Mouse (Mus musculus) stomach, embryonic 16.5 days (tissue): ENCODE measurements at regions not wholly inside any gene's neighbourhood (a gene's known extent, or its start where the extent isn't known, plus 50 kb on each side); places are given as distances from the start of the nearest gene placed in this dataset.
"Not testable (repeated sequence)": the region's sequence is repeated elsewhere in the genome, so short reads cannot be mapped to it uniquely, and the experiment has no call there.

Experiments used
- ATAC-seq: fragments of 200-750 bp; cut with Nextera tagmentation; 2 replicates; pipeline ENCODE4 v1.8.0; 2017; ENCODE audit warnings: moderate number of reproducible peaks, moderate TSS enrichment; ENCODE audit not compliant: insufficient read depth, low FRiP score
- H3K27ac ChIP-seq: fragments of 300-500 bp; sonication (generic); 2 replicates; pipeline ENCODE4 v1.5.1; 2014; ENCODE audit warnings: low read length
- H3K27me3 ChIP-seq: fragments of 300-500 bp; sonication (generic); 2 replicates; pipeline ENCODE4 v1.6.1; 2014; ENCODE audit warnings: low read length, control low read depth, mixed read lengths; ENCODE audit not compliant: control insufficient read depth, insufficient read depth
- H3K36me3 ChIP-seq: fragments of 300-500 bp; sonication (generic); 2 replicates; pipeline ENCODE4 v1.6.1; 2014; ENCODE audit warnings: low read length; ENCODE audit not compliant: control insufficient read depth, insufficient read depth
- H3K4me1 ChIP-seq: fragments of 300-500 bp; sonication (generic); 2 replicates; pipeline ENCODE4 v1.6.1; 2014; ENCODE audit warnings: low read length, control low read depth, mixed read lengths; ENCODE audit not compliant: control insufficient read depth, insufficient read depth
- H3K4me2 ChIP-seq: fragments of 300-500 bp; sonication (generic); 2 replicates; pipeline ENCODE4 v1.6.1; 2014; ENCODE audit warnings: low read depth, low read length, mixed read lengths
- H3K4me3 ChIP-seq: fragments of 300-500 bp; sonication (generic); replicated peaks from 2 replicates; pipeline ENCODE4 v1.5.1; 2014; ENCODE audit warnings: mild to moderate bottlenecking, low read length
- H3K9ac ChIP-seq: fragments of 300-500 bp; sonication (generic); 2 replicates; pipeline ENCODE4 v1.6.1; 2014; ENCODE audit warnings: low read length
- H3K9me3 ChIP-seq: fragments of 300-500 bp; sonication (generic); replicated peaks from 2 replicates; pipeline ENCODE4 v1.6.1; 2016; ENCODE audit warnings: low read length, control low read depth; ENCODE audit not compliant: control insufficient read depth
- WGBS: fragments of 180-500 bp; shearing (Covaris S2); extraction: QIAGEN DNeasy Blood & Tissue Kit; methylation state at CpG from one replicate; pipeline ENCODE4 v1.1.7; 2014; 5-methylcytosine and 5-hydroxymethylcytosine counted together

DNA sequence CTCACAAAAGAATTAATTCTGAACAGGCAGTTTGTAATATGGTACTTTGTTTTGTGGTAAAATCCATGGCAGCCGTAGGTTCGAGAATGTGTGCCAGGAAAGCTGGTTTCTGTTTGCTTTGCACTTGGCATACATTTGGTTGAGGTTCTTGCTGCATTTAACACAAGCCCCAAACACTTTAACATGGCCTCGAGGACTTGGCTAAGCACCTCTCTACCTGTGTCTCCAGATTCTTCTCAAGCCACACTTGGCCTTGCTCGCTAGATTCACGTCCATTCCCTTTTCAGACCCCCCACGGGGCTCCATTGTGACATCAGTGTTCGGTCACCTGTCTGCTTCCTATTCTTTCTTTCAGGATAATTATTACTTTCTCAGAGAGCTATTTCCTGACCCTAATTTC lies 151.9 kb upstream of the Dmrta1 start:
- no peaks in the 10 kb centered on the region for H3K9me3 ChIP-seq
- ATAC-seq = no peak
- H3K4me3 ChIP-seq = no peak overlapping the region
- no peak overlapping the region for H3K9ac ChIP-seq
- no peak overlapping the region for H3K27ac ChIP-seq
- no peak overlapping the region for H3K4me2 ChIP-seq
- WGBS = 72% methylated on average over 7 of the region's 7 CpGs
- peaks cover 18% of the 10 kb centered on the region for H3K27me3 ChIP-seq
- no peaks in the 10 kb centered on the region for H3K36me3 ChIP-seq
- no peaks in the 10 kb centered on the region for H3K4me1 ChIP-seq

DNA sequence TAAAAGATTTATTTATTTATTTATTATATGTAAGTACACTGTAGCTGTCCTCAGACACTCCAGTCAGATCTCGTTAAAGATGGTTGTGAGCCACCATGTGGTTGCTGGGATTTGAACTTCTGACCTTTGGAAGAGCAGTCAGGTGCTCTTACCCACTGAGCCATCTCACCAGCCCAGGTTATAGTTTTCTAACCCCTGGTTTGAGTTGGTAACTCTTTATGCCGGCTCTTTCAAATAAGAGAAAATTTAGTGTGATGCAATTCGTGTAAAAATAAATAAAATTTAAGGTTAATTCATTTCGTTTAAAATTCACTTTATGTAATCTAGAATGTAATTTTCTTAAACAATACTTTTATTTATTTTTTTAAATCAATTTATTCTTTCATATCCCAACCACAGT lies 153.7 kb upstream of the Dmrta1 start:
- H3K9ac ChIP-seq, H3K9me3 ChIP-seq, H3K36me3 ChIP-seq, H3K4me2 ChIP-seq, H3K4me3 ChIP-seq, H3K27ac ChIP-seq, H3K4me1 ChIP-seq, ATAC-seq: not testable (repeated sequence)
- H3K27me3 ChIP-seq = peaks cover 27% of the 10 kb centered on the region
- 59% methylated on average over 4 of the region's 4 CpGs for WGBS

- H3K4me1 ChIP-seq = no peaks in the 10 kb centered on the region
- no peak overlapping the region for H3K27ac ChIP-seq
- peak overlapping the region; percentile 60 for H3K4me3 ChIP-seq
- H3K36me3 ChIP-seq = no peaks in the 10 kb centered on the region
- peak overlapping the region; percentile 72 for H3K9ac ChIP-seq
- peaks cover 27% of the 10 kb centered on the region for H3K27me3 ChIP-seq
- WGBS = 1% methylated on average over 40 of the region's 40 CpGs
- no peaks in the 10 kb centered on the region for H3K9me3 ChIP-seq
- peak overlapping the region; percentile 79 for H3K4me2 ChIP-seq
- peak; percentile 72; the same call in 1 of the 2 replicates for ATAC-seq
Measured at GRCm38 (mm10) chr4:89524260-89525200, 154.7 kb upstream of the Dmrta1 start.

DNA sequence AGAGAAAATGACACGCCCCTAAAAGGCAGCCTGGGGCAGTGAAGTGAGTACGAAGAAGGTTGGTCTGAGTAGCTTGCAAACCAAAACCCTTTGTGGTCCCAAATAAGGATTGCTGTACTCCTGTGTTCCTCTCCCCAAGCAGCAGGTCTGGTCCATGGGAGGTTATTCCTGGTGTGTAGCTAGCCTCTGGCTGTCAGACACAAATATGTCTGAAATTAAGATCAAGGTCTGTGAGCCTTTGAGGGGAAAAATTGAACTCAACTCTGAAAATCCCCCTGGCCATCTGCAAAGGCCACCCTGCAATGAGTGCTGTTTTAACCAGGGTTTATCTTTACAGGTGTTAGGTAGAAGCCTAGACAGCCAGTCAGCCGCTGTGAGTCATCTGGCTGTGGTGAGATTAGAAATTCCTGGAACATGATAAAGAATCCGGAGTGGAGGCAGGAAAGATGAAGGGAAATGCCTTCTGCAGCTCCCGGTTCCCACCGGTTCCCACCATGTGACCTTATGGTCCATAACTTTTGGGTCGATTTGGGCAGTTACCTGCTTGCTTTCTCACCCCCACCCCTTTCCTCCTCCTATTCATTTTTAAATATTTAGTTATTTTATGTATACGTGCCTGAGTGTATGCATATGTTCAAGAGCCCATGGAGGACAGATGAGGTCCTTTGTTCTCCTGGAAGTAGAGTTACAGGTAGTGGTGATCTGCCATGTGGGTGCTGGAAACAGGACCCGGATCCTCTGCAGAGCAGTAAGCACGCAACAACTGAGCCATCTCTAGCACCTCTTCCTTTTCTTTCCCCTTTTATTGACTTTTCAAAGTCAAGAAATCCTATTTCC lies 155.6 kb upstream of the Dmrta1 start:
- peaks cover 27% of the 10 kb centered on the region for H3K27me3 ChIP-seq
- H3K4me1 ChIP-seq = no peaks in the 10 kb centered on the region
- H3K27ac ChIP-seq = no peak overlapping the region
- peak overlapping the region; percentile 79; the same call in 1 of the 2 replicates for H3K4me2 ChIP-seq
- H3K9me3 ChIP-seq = no peaks in the 10 kb centered on the region
- WGBS = 11% methylated on average over 10 of the region's 10 CpGs
- no peaks in the 10 kb centered on the region for H3K36me3 ChIP-seq
- peak; percentile 60; the same call in 1 of the 2 replicates for ATAC-seq
- H3K9ac ChIP-seq = no peak overlapping the region
- peak overlapping the region; percentile 60 for H3K4me3 ChIP-seq

- ATAC-seq = no peak
- no peaks in the 10 kb centered on the region; the same call in 1 of the 2 replicates for H3K4me1 ChIP-seq
- WGBS = 48% methylated on average over 3 of the region's 3 CpGs
- H3K36me3 ChIP-seq = no peaks in the 10 kb centered on the region
- no peak overlapping the region for H3K9ac ChIP-seq
- peaks cover 13% of the 10 kb centered on the region for H3K27me3 ChIP-seq
- H3K4me2 ChIP-seq = no peak overlapping the region
- no peak overlapping the region for H3K27ac ChIP-seq
- no peak overlapping the region for H3K4me3 ChIP-seq
- no peaks in the 10 kb centered on the region for H3K9me3 ChIP-seq
Measured at GRCm38 (mm10) chr4:89518027-89518426, 161.2 kb upstream of the Dmrta1 start.

- Histone ChIP-seq H3K4me2 (no peak overlapping the region), H3K4me1 (no peaks in the 10 kb centered on the region; the same call in 1 of the 2 replicates), H3K4me3 (no peak overlapping the region), H3K36me3 (no peaks in the 10 kb centered on the region), H3K9me3 (no peaks in the 10 kb centered on the region), H3K27me3 (no peaks in the 10 kb centered on the region), H3K27ac (no peak overlapping the region), H3K9ac (no peak overlapping the region)
- no peak for ATAC-seq
- 36% methylated on average over 7 of the region's 7 CpGs for WGBS
Measured at GRCm38 (mm10) chr4:89515823-89516411, 163.3 kb upstream of the Dmrta1 start.

DNA sequence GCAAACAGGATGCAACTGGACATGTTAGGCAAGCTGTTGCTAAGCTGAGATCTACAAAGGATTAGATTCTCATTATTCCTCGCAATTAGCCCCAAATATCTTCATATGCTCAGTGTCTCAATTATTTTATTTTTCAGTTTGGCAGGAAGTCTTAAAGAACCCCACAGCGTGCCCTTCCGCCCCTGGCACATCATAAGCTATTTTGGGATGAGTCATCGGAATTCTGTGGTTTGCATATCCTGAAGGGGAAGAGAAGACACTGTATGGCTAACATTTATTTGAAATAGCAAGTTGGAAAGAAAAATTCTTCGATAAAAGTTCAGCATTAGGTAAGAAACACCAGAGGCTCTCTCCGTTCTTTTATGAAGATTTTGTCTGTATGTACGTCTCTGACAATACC lies 164.3 kb upstream of the Dmrta1 start:
- H3K27me3 ChIP-seq = no peaks in the 10 kb centered on the region
- WGBS = 78% methylated on average over 7 of the region's 7 CpGs
- H3K9ac ChIP-seq = no peak overlapping the region
- no peaks in the 10 kb centered on the region for H3K9me3 ChIP-seq
- no peak overlapping the region for H3K27ac ChIP-seq
- no peaks in the 10 kb centered on the region; the same call in 1 of the 2 replicates for H3K4me1 ChIP-seq
- no peak overlapping the region for H3K4me2 ChIP-seq
- H3K4me3 ChIP-seq = no peak overlapping the region
- no peaks in the 10 kb centered on the region for H3K36me3 ChIP-seq
- ATAC-seq = no peak

GRCm38 (mm10) chr4:89510593-89510992 lies 168.6 kb upstream of the Dmrta1 start:
- no peak overlapping the region for H3K4me2 ChIP-seq
- 84% methylated on average over 5 of the region's 5 CpGs for WGBS
- no peaks in the 10 kb centered on the region for H3K9me3 ChIP-seq
- no peaks in the 10 kb centered on the region for H3K4me1 ChIP-seq
- H3K36me3 ChIP-seq = no peaks in the 10 kb centered on the region
- H3K27ac ChIP-seq = no peak overlapping the region
- H3K27me3 ChIP-seq = no peaks in the 10 kb centered on the region
- H3K9ac ChIP-seq = no peak overlapping the region
- no peak overlapping the region for H3K4me3 ChIP-seq
- no peak for ATAC-seq
